Mouse (Mus musculus) cerebellum, postnatal 4 days (tissue): ENCODE measurements around the gene Colgalt2.

Experiments
- DNase-seq, 2 experiments: peaks; one replicate each; pipeline ENCODE4 v3.0.0; 2022; ENCODE audit warnings: low spot score in 2 of 2, mixed read lengths in 1 of 2

The Colgalt2 gene

DNA sequence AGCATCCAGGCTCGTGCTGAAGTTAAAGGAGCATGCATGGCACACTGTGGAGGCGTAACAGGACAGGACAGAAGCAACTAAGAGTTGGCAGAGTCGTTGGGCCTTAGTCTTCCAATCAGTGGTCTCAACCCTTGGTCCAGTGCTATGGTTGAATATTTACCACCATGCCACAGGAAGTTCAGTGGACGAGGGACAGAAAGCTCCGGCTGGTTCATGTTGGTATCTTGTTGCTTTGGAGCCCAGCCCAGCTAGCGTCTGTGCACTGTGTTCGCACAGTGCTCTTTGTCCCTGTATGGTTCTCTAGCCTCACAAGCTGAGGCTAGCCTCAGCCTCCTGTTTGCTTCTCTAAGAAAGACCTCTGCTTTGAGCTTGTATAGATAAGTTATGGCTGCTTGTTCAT lies 134.9 kb downstream of the Colgalt2 start:
- DNase-seq, result no peak

DNA sequence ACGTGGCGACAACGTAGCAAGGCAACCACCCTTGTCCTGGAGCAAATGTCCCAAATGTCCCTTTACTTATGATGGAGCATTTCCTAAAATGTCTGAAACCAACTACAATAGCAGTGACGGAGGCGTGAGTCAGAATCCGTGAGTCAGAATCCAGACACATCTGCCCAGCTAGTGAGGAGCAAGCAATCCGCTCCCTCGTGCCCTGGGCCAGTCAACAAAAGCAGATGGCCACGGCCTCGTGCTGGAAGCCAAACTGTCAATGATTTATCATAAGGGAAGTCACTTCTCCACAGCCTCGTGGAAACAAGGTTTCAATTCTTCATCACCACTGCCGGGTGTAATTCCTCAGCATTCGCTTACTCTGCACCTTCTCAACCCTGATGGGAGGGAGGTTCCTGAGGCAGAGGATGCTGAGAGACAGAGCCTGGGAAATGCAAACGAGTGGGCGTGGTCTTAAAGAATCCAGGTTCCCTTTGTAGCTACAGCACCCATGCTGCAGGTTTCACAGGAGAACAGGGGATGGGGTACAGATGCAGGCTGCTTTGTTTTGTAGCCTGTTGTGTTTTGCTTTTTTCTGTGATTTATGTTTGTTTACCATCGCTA lies 136.9 kb downstream of the Colgalt2 start:
- DNase-seq, result no peak

DNA sequence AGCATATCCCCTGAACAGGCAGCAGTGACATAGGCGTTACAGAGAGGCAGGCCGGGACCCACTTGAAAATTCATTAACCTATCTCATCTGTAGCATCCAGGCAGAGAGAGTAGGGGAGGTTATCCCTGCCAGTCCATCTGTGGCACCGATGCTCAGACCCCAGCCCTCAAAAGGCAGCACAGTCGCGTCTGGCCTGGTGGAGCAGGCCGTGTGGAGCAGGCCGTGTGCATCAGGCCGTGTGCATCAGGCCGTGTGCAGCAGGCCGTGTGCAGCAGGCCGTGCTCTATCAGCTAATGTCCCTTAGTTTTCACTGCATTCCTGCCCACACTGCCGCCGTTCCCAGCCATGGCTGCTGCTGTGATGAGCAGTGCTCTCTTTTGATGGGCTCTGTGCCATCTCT lies 137.6 kb downstream of the Colgalt2 start:
- DNase-seq, result no peak

DNA sequence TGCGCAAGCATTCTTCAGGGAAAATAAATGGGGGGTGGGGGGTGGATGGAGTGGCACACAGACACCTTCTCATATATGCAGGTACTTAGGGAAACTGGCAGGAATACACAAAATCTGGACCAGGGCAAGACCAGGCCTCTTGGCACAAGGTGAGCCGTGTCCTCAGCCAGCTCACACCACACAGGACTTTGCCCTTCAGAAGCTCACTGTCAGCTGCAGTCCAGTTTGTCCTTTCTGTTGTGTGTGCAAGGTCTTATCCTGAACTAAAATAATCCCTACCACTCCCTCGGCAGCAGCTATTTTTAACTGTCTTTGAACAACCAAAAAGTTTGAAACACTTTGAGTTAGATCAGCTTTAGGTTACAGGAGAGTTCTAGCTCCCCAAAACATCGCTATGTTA lies 139.2 kb downstream of the Colgalt2 start:
- DNase-seq, result no peak

DNA sequence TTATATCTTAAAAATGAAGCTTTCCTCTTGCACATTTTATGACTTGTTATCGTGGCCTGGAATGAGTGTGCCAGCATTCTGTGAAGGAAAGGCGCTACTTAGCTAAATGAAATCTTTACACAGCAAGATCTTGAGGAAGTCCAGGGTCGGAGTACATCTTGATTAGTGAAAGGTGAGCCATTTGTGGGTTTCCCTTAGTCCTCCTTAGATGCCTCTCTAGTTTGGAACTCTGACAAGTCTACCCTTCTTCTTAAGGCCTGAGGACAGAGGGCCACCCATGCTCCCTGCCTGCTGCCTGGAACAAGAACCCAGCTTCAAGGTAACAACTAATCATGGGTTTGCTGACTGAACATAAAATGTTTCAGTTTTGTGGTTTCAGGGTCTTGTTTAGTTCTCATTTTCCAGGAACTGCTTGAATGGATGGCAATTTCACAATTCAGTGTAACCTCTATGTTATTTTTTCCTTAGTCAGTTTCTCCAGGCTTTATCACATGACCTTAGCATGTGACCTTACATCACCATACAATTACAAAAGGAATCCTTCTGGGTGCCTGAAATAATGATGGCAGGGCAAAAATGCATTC lies 140.8 kb downstream of the Colgalt2 start:
- DNase-seq, result no peak

DNA sequence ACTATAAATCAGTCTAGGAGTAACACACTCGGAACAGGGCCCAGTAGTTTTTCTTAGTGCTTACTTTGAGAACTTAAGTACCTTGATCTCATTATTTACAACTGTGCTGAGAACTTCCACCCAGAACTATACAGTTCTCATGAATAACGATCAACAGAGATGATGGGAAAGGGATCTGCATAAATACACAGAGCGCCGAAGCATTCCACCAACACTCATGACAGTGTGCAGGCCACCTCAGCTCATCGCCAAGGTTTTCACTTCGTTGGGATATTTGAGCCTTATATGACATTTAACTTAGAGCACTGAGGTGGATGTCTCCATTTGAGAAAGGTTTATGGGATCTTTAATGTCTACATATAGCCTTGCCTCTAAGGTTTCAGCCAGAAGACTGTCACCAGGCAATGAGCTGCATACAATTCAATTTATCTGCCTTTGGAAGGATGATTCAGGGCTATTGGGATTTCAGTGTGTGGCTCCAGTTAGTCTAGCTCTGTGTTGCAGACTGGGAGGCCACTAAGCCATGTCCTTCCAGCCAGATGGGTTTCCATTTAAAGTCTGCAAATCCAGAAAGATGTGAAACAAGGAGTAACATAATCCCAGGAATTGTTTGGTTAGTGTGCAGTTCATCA lies 143.2 kb downstream of the Colgalt2 start:
- DNase-seq, result no peak

DNA sequence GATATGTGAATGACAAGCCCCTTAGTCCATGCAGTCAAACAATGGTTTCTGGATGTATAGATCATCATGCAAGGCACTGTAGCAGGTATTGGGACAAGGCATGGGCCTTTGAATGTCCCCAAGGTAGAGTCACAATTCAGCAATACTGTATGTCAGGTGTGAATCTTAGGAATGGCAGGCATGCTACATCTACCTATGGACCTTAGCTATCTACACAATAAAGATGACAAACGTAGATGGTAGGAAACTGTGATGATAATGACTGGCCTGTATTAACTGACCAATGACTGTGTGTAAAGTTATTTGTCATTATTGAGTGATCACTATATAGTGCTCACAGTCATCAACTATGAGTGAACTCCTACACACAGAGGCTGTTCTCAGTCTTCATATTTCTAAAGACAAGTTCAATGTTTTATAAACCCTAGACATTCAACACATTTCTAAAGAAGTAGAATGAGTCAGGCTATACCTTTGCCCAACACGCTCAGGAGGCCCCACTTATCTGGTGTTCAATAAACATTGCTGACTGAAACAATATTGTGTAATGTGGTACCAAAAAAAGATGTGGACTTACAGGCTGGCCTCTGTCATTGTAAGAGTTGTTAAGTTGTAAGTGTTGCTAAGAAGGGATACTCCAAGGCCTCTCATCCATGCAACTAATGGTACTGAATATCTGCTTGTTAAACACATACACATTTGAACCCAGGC lies 144.0 kb downstream of the Colgalt2 start:
- no peak for DNase-seq

DNA sequence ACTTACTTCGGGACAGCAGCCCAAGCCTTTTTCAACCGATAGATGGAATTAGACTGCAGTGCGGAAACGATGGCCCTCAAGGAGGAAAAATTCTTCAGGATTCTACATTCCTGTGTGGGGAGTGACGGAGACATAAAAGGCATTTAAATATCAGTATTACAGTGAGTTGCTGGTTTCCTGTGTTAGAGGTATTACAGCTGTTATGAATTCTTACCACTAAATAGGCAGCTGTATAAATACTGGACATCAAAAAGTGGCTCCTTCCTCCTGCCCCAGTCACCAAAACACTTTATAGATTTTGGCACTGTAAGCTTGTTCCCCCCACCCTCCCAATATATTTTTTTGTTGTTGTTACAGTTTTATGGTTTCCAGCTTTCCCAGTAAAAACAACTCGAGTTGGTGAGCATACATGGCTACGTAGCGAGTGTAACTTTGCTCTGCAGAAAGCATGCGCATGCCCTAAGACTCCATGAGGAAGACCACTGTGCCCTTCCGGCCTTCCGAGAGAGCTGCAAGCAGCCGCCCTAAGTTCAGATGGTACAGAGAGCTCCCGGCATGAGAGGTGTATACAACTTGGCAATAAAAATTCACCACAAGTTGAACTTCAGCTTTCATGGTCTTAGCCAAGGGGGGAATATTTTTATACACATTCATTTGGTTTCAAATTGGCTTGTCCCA lies 149.6 kb downstream of the Colgalt2 start:
- no peak for DNase-seq

DNA sequence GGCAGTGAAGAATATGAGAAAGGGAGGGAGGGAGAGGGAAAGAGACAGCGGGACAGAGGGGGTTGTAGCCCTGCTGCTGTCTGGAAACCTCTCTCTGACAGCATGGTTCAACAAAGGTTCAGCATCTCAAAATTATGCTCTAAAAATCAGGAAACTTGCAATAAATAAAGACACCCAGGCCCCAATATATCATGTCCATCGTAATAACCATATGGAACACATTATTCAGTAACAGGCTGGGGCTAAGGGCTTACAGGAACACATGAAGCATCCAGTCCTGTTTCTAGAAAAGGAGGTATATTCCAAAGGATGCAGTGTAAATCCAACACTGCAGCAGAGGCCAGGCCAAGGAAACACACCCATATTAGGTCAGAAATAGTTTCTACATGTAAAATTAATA lies 150.9 kb downstream of the Colgalt2 start:
- DNase-seq, result no peak

DNA sequence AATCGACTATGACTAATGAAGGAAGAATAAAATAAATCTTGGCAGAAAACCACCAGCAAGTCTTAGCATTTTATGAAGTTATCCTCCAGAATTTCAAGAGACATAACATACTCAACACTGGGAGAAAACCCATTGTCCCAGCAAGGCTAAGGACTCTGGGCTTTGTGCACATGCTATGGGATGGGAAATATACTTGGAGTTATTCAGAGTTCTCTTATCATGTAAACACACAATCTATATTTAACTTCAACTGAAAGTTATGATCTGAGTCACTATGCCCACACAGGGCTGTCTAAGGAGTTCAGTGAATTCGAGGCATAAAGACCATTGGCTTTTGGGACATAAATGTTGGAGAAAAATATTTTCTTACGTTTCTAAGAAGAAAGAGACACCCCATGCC lies 151.3 kb downstream of the Colgalt2 start:
- DNase-seq, result no peak

DNA sequence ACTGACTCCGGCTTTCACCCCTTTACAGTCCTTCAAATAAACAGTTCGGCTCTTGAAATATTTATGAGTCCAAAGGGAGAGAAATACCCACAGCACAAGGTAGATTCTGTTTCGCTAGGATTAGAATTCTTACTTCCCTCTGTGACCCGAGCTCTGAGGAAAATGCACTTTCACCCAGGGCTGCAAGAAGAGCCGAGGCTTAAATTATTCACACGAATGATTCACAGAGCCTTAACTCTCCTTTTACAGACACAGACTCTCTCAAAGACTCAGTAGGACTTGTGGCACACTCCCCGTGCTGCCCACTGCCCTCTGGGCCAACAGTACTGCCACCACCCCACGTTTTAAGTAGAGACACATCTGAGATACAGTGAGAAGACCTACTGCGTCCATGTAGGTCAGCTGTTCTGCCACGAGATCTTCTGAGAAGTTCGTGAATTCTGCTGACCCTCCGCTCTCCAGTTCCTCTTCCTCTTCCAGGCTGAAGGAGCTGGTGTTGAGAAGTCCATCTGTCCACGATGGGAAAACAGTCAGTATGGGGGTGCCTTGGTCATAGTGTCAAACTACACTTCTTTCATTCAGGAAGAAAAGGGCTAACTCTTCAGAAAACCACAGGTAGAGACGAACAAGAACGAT lies 154.4 kb downstream of the Colgalt2 start:
- DNase-seq, result no peak

DNA sequence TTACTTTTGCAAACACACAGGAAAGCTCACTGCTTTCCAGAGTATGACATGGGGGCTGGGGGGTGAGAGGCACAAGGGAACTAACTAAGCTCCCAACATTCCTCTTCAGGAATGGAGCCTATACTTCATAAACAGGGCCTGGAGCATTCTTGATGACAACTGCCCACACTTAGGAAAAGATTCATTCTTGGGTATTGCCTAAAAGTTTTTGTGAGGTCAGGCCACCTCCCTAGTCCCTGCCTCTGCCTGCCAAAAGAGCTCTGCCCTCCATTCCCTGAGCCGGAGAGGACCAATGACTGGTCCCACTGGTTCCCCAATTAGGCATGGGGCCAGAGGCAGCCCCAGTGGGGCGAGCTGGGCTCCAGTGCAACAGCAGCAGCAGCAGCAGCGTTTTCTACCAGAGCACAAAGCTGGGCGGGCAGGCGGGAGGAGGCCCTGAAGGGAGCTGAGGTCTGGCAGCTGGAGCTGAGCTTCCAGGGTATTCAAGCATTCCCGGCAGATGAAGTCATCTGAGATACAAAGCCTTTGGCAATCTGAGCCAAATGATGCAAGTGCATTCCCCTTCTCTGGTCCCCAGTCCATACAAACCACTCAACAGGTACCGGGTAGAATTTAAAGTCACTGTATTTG lies 156.4 kb downstream of the Colgalt2 start:
- DNase-seq, result peak in 1 of 2 experiments; percentile 32

DNA sequence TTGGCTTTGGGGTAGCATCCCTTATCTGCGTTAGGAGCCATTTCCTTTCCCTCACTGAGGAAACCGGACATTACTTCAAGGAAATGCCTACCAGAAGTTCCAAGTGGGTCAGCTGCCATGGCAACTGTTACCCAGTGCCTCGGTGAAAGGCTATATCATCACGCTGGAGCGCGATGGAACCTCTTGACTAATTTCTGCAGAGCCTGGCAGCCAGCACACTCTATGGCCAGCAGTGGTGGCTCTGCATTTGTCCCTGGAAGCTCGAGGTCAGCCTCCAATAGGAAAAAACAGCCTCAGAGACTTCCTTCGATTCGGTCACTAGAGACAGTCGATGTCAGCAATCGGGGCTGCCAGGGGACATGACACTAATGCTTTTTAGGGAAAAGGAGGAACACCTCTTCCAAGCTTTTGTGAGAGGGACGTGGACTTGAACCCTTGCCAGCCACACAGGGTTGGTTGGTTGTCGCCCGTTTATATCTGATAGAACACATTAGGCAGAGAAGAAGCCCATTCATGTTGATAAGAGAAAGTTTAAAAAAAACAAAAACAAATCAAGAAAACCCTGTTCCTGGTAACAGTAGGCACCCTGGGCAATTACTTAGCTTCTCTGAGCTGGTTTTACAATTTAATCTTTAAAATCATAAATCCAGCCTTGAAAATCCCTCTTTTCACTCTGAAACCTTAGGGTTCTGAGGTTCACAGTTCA lies 157.1 kb downstream of the Colgalt2 start:
- DNase-seq, result peak in 1 of 2 experiments; percentile 18
